Mouse (Mus musculus) hindbrain, embryonic 13.5 days (tissue): ENCODE measurements at regions not wholly inside any gene's neighbourhood (a gene's known extent, or its start where the extent isn't known, plus 50 kb on each side); places are given as distances from the start of the nearest gene placed in this dataset.
A peak's percentile ranks its signal among the peaks of the same experiment; 100 is the strongest.

Source experiments
- ATAC-seq: fragments of 200-750 bp; cut with Nextera tagmentation; 2 replicates; pipeline ENCODE4 v1.8.0; 2017; ENCODE audit warnings: moderate TSS enrichment; ENCODE audit not compliant: low FRiP score
- H3K27ac ChIP-seq: fragments of 300-500 bp; sonication (generic); 2 replicates; pipeline ENCODE4 v1.5.1; 2015; ENCODE audit warnings: inconsistent platforms, mild to moderate bottlenecking, moderate library complexity
- H3K27me3 ChIP-seq: fragments of 300-500 bp; sonication (generic); 2 replicates; pipeline ENCODE4 v1.6.1; 2015; ENCODE audit warnings: mild to moderate bottlenecking, inconsistent platforms
- H3K36me3 ChIP-seq: fragments of 300-500 bp; sonication (generic); 2 replicates; pipeline ENCODE4 v1.6.1; 2015; ENCODE audit warnings: mild to moderate bottlenecking, inconsistent platforms
- H3K4me1 ChIP-seq: fragments of 300-500 bp; sonication (generic); replicated peaks from 2 replicates; pipeline ENCODE4 v1.6.1; 2015; ENCODE audit warnings: inconsistent platforms
- H3K4me2 ChIP-seq: fragments of 300-500 bp; sonication (generic); 2 replicates; pipeline ENCODE4 v1.6.1; 2015; ENCODE audit warnings: inconsistent platforms, mild to moderate bottlenecking, moderate library complexity
- H3K4me3 ChIP-seq: fragments of 300-500 bp; sonication (generic); 2 replicates; pipeline ENCODE4 v1.5.1; 2015; ENCODE audit warnings: mild to moderate bottlenecking, inconsistent platforms
- H3K9ac ChIP-seq: fragments of 300-500 bp; sonication (generic); 2 replicates; pipeline ENCODE4 v1.6.1; 2015; ENCODE audit warnings: mild to moderate bottlenecking, inconsistent platforms
- H3K9me3 ChIP-seq: fragments of 300-500 bp; sonication (generic); 2 replicates; pipeline ENCODE4 v1.6.1; 2016; ENCODE audit warnings: inconsistent platforms
- WGBS: fragments of 180-500 bp; shearing (Covaris S2); methylation state at CpG from one replicate; pipeline ENCODE4 v1.1.7; 2015; 5-methylcytosine and 5-hydroxymethylcytosine counted together

DNA sequence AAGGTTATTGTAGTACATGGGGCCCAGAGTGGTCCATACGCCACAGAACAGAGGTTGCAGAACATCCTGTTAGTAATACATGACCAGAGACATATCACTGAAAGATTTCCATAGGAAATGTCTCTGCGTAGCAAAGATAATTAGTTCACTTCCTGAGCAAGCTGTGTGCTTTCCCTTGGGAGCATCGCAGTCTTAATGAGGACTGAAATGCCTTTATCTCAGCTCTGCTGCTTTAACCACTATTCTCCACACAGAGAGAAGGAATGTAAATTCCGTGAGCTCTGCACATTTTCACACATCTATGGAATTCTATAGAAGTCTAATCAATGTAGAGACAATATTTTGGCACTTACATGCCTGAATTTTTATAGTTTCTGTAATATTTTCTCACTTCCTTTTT, 1454.7 kb upstream of the Pcdh10 start:
- no peak overlapping the region for H3K4me3 ChIP-seq
- no peaks in the 10 kb centered on the region for H3K27me3 ChIP-seq
- no peak overlapping the region for H3K9ac ChIP-seq
- ATAC-seq = 0 out of 2 replicates have a peak, but pooled peaks have one; percentile 63
- H3K27ac ChIP-seq = no peak overlapping the region
- no peak overlapping the region for H3K4me2 ChIP-seq
- H3K4me1 ChIP-seq = no peaks in the 10 kb centered on the region
- no peaks in the 10 kb centered on the region for H3K9me3 ChIP-seq
- WGBS = 54% methylated on average over 4 of the region's 4 CpGs
- H3K36me3 ChIP-seq = no peaks in the 10 kb centered on the region

DNA sequence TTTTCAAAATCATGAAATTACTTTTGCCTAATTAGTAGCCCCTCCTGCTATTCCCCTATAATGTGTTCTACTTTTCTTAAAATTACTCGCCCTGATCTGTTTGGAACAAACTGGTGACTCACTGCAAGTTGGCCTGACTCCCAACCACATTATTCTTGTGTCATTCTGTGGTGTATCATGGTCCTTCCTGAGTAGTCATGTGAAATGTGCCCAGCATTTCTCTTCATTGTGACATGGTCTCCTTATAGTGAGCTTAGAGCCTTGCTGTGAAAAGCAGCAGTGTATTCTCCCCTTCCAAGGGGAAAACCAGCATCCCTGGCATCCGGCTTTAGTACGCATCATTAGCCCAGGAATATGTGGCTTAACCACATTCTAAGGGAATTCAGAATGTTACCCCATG, 1432.4 kb upstream of the Pcdh10 start:
- H3K4me3 ChIP-seq = no peak overlapping the region
- 79% methylated on average over 3 of the region's 3 CpGs for WGBS
- no peaks in the 10 kb centered on the region for H3K27me3 ChIP-seq
- H3K9me3 ChIP-seq = no peaks in the 10 kb centered on the region
- H3K9ac ChIP-seq = no peak overlapping the region
- H3K4me1 ChIP-seq = no peaks in the 10 kb centered on the region
- H3K27ac ChIP-seq = no peak overlapping the region
- no peak overlapping the region for H3K4me2 ChIP-seq
- no peak for ATAC-seq
- no peaks in the 10 kb centered on the region for H3K36me3 ChIP-seq
